Mouse (Mus musculus): ENCODE measurements around the gene Pard3. TPM values are rescaled to one million over a fixed set of nuclear protein-coding genes. Genes with fewer than 3 reads are reported as not detected.

Pard3 gene
- polyA plus RNA-seq, 1 experiment from 2014 or later: 12.7 TPM

- H3K36me3 ChIP-seq (ENCODE audit: control insufficient read depth, insufficient read depth): no peaks in the 10 kb centered on the region
- H3K4me3 ChIP-seq (ENCODE audit: low read length): no peak overlapping the region
- no peak for ATAC-seq (replicated peaks; ENCODE audit: extremely low read depth, insufficient read depth, low FRiP score)
- H3K27me3 ChIP-seq (ENCODE audit: control insufficient read depth, insufficient read depth, low read length): no peaks in the 10 kb centered on the region
- WGBS: 73% methylated on average over 3 of the region's 3 CpGs
- H3K9me3 ChIP-seq (replicated peaks; ENCODE audit: control insufficient read depth, low read length): no peaks in the 10 kb centered on the region
- peaks cover 31% of the 10 kb centered on the region for H3K4me1 ChIP-seq (ENCODE audit: control insufficient read depth, insufficient read depth, low read length)
- H3K4me2 ChIP-seq (ENCODE audit: low read depth, low read length): no peak overlapping the region
- H3K9ac ChIP-seq (ENCODE audit: low read length): no peak overlapping the region
- H3K27ac ChIP-seq (ENCODE audit: low read length): no peak overlapping the region
Measured at GRCm38 (mm10) chr8:127115837-127116236, 52.1 kb downstream of the Pard3 start.

GRCm38 (mm10) chr8:127118373-127118861, 54.7 kb downstream of the Pard3 start:
- H3K27ac ChIP-seq (ENCODE audit: low read length): 0 out of 2 replicates have a peak overlapping the region, but pooled peaks have one; percentile 37

GRCm38 (mm10) chr8:127123391-127123790, 59.7 kb downstream of the Pard3 start:
- H3K27ac ChIP-seq (ENCODE audit: low read length): no peak overlapping the region
- no peak overlapping the region for H3K4me3 ChIP-seq (ENCODE audit: low read length)
- H3K36me3 ChIP-seq (ENCODE audit: control insufficient read depth, insufficient read depth): no peaks in the 10 kb centered on the region
- H3K4me2 ChIP-seq (ENCODE audit: low read depth, low read length): no peak overlapping the region
- no peak overlapping the region for H3K9ac ChIP-seq (ENCODE audit: low read length)
- no peaks in the 10 kb centered on the region for H3K27me3 ChIP-seq (ENCODE audit: control insufficient read depth, insufficient read depth, low read length)
- no peak for ATAC-seq (replicated peaks; ENCODE audit: extremely low read depth, insufficient read depth, low FRiP score)
- H3K9me3 ChIP-seq (replicated peaks; ENCODE audit: control insufficient read depth, low read length): no peaks in the 10 kb centered on the region
- 88% methylated on average over 3 of the region's 3 CpGs for WGBS
- H3K4me1 ChIP-seq (ENCODE audit: control insufficient read depth, insufficient read depth, low read length): peaks cover 35% of the 10 kb centered on the region

More at GRCm38 (mm10) chr8:127118373-127118861, 54.7 kb downstream of the Pard3 start:
- WGBS: 60% methylated on average over 11 of the region's 11 CpGs
- H3K9ac ChIP-seq (ENCODE audit: low read length): no peak overlapping the region
- H3K9me3 ChIP-seq (replicated peaks; ENCODE audit: control insufficient read depth, low read length): no peaks in the 10 kb centered on the region
- H3K4me1 ChIP-seq (ENCODE audit: control insufficient read depth, insufficient read depth, low read length): peaks cover 24% of the 10 kb centered on the region
- no peaks in the 10 kb centered on the region for H3K36me3 ChIP-seq (ENCODE audit: control insufficient read depth, insufficient read depth)
- ATAC-seq (replicated peaks; ENCODE audit: extremely low read depth, insufficient read depth, low FRiP score): no peak
- no peak overlapping the region for H3K4me3 ChIP-seq (ENCODE audit: low read length)
- no peak overlapping the region for H3K4me2 ChIP-seq (ENCODE audit: low read depth, low read length)
- no peaks in the 10 kb centered on the region for H3K27me3 ChIP-seq (ENCODE audit: control insufficient read depth, insufficient read depth, low read length)

GRCm38 (mm10) chr8:127124795-127125194, 61.1 kb downstream of the Pard3 start:
- H3K27ac ChIP-seq (ENCODE audit: low read length): 0 out of 2 replicates have a peak overlapping the region, but pooled peaks have one; percentile 9
- no peaks in the 10 kb centered on the region for H3K9me3 ChIP-seq (replicated peaks; ENCODE audit: control insufficient read depth, low read length)
- ATAC-seq (replicated peaks; ENCODE audit: extremely low read depth, insufficient read depth, low FRiP score): no peak
- no peaks in the 10 kb centered on the region for H3K27me3 ChIP-seq (ENCODE audit: control insufficient read depth, insufficient read depth, low read length)
- peaks cover 39% of the 10 kb centered on the region for H3K4me1 ChIP-seq (ENCODE audit: control insufficient read depth, insufficient read depth, low read length)
- H3K4me3 ChIP-seq (ENCODE audit: low read length): no peak overlapping the region
- no peak overlapping the region for H3K4me2 ChIP-seq (ENCODE audit: low read depth, low read length)
- no peaks in the 10 kb centered on the region for H3K36me3 ChIP-seq (ENCODE audit: control insufficient read depth, insufficient read depth)
- WGBS: 35% methylated on average over 8 of the region's 8 CpGs
- H3K9ac ChIP-seq (ENCODE audit: low read length): no peak overlapping the region

GRCm38 (mm10) chr8:127125686-127126683, 62.3 kb downstream of the Pard3 start:
- H3K36me3 ChIP-seq (ENCODE audit: control insufficient read depth, insufficient read depth): no peaks in the 10 kb centered on the region
- H3K4me1 ChIP-seq (ENCODE audit: control insufficient read depth, insufficient read depth, low read length): peaks cover 48% of the 10 kb centered on the region
- whole genome bisulfite sequencing: 52% methylated on average over 11 of the region's 11 CpGs
- no peak overlapping the region for H3K9ac ChIP-seq (ENCODE audit: low read length)
- H3K9me3 ChIP-seq (replicated peaks; ENCODE audit: control insufficient read depth, low read length): no peaks in the 10 kb centered on the region
- H3K27ac ChIP-seq (ENCODE audit: low read length): no peak overlapping the region
- H3K4me2 ChIP-seq (ENCODE audit: low read depth, low read length): no peak overlapping the region
- H3K4me3 ChIP-seq (ENCODE audit: low read length): no peak overlapping the region
- ATAC-seq (replicated peaks; ENCODE audit: extremely low read depth, insufficient read depth, low FRiP score): no peak
- H3K27me3 ChIP-seq (ENCODE audit: control insufficient read depth, insufficient read depth, low read length): no peaks in the 10 kb centered on the region

- H3K4me3 ChIP-seq (ENCODE audit: low read length): no peak overlapping the region
- no peak overlapping the region for H3K9ac ChIP-seq (ENCODE audit: low read length)
- ATAC-seq (replicated peaks; ENCODE audit: extremely low read depth, insufficient read depth, low FRiP score): no peak
- no peak overlapping the region for H3K27ac ChIP-seq (ENCODE audit: low read length)
- WGBS: 41% methylated on average over 8 of the region's 8 CpGs
- H3K36me3 ChIP-seq (ENCODE audit: control insufficient read depth, insufficient read depth): no peaks in the 10 kb centered on the region
- peaks cover 49% of the 10 kb centered on the region for H3K4me1 ChIP-seq (ENCODE audit: control insufficient read depth, insufficient read depth, low read length)
- no peaks in the 10 kb centered on the region for H3K9me3 ChIP-seq (replicated peaks; ENCODE audit: control insufficient read depth, low read length)
- no peaks in the 10 kb centered on the region for H3K27me3 ChIP-seq (ENCODE audit: control insufficient read depth, insufficient read depth, low read length)
- H3K4me2 ChIP-seq (ENCODE audit: low read depth, low read length): peak overlapping the region; percentile 39; the same call in 1 of the 2 replicates
Measured at GRCm38 (mm10) chr8:127128781-127129396, 65.2 kb downstream of the Pard3 start.

- no peak overlapping the region for H3K27ac ChIP-seq (ENCODE audit: low read length)
- H3K27me3 ChIP-seq (ENCODE audit: control insufficient read depth, insufficient read depth, low read length): no peaks in the 10 kb centered on the region
- no peak overlapping the region for H3K4me3 ChIP-seq (ENCODE audit: low read length)
- 38% methylated on average over 5 of the region's 5 CpGs for WGBS
- H3K36me3 ChIP-seq (ENCODE audit: control insufficient read depth, insufficient read depth): no peaks in the 10 kb centered on the region
- H3K4me1 ChIP-seq (ENCODE audit: control insufficient read depth, insufficient read depth, low read length): peaks cover 50% of the 10 kb centered on the region
- H3K4me2 ChIP-seq (ENCODE audit: low read depth, low read length): no peak overlapping the region
- no peak for ATAC-seq (replicated peaks; ENCODE audit: extremely low read depth, insufficient read depth, low FRiP score)
- no peaks in the 10 kb centered on the region for H3K9me3 ChIP-seq (replicated peaks; ENCODE audit: control insufficient read depth, low read length)
- no peak overlapping the region for H3K9ac ChIP-seq (ENCODE audit: low read length)
Measured at GRCm38 (mm10) chr8:127134327-127134726, 70.6 kb downstream of the Pard3 start.

GRCm38 (mm10) chr8:127136201-127136600, 72.5 kb downstream of the Pard3 start:
- ATAC-seq (replicated peaks; ENCODE audit: extremely low read depth, insufficient read depth, low FRiP score): no peak
- H3K4me3 ChIP-seq (ENCODE audit: low read length): no peak overlapping the region
- no peak overlapping the region for H3K27ac ChIP-seq (ENCODE audit: low read length)
- no peaks in the 10 kb centered on the region for H3K9me3 ChIP-seq (replicated peaks; ENCODE audit: control insufficient read depth, low read length)
- H3K4me2 ChIP-seq (ENCODE audit: low read depth, low read length): no peak overlapping the region
- 69% methylated on average over 2 of the region's 2 CpGs for WGBS
- no peaks in the 10 kb centered on the region for H3K36me3 ChIP-seq (ENCODE audit: control insufficient read depth, insufficient read depth)
- H3K4me1 ChIP-seq (ENCODE audit: control insufficient read depth, insufficient read depth, low read length): peaks cover 35% of the 10 kb centered on the region
- no peak overlapping the region for H3K9ac ChIP-seq (ENCODE audit: low read length)
- H3K27me3 ChIP-seq (ENCODE audit: control insufficient read depth, insufficient read depth, low read length): no peaks in the 10 kb centered on the region

- H3K27me3 ChIP-seq (ENCODE audit: control insufficient read depth, insufficient read depth, low read length): no peaks in the 10 kb centered on the region
- H3K9ac ChIP-seq (ENCODE audit: low read length): no peak overlapping the region
- no peak for ATAC-seq (replicated peaks; ENCODE audit: extremely low read depth, insufficient read depth, low FRiP score)
- no peaks in the 10 kb centered on the region for H3K9me3 ChIP-seq (replicated peaks; ENCODE audit: control insufficient read depth, low read length)
- H3K4me2 ChIP-seq (ENCODE audit: low read depth, low read length): no peak overlapping the region
- H3K4me1 ChIP-seq (ENCODE audit: control insufficient read depth, insufficient read depth, low read length): peaks cover 33% of the 10 kb centered on the region
- 87% methylated on average over 2 of the region's 2 CpGs for WGBS
- no peak overlapping the region for H3K27ac ChIP-seq (ENCODE audit: low read length)
- no peaks in the 10 kb centered on the region for H3K36me3 ChIP-seq (ENCODE audit: control insufficient read depth, insufficient read depth)
- no peak overlapping the region for H3K4me3 ChIP-seq (ENCODE audit: low read length)
Measured at GRCm38 (mm10) chr8:127136781-127137180, 73.1 kb downstream of the Pard3 start.
